Mouse (Mus musculus) skeletal muscle tissue, adult 2 months (tissue): ENCODE results near the gene Slc35a2.

Experiments used
- DNase-seq: peaks from one replicate; pipeline ENCODE4 v3.0.0-alpha.2; 2012; ENCODE audit warnings: low read depth, low spot score

The Slc35a2 gene

GRCm38 (mm10) chrX:7883841-7884567, at the start of gene Slc35a2:
Gene Slc35a2, plus strand, starts transcription at chrX:7884028.
- DNase-seq, result peak; percentile 88

- peak; percentile 16 for DNase-seq
Measured at GRCm38 (mm10) chrX:7837146-7837545, 46.7 kb upstream of the Slc35a2 start.

GRCm38 (mm10) chrX:7840842-7841162, 43.0 kb upstream of the Slc35a2 start:
- DNase-seq, result no peak

- peak; percentile 95 for DNase-seq
Measured at GRCm38 (mm10) chrX:7841163-7842162, 42.4 kb upstream of the Slc35a2 start, which contains the start of gene Otud5. Gene Otud5, plus strand, starts transcription at chrX:7841364.

- no peak for DNase-seq
Measured at GRCm38 (mm10) chrX:7842318-7842717, 41.5 kb upstream of the Slc35a2 start.

- no peak for DNase-seq
Measured at GRCm38 (mm10) chrX:7847845-7848244, 36.0 kb upstream of the Slc35a2 start.

- no peak for DNase-seq
Measured at GRCm38 (mm10) chrX:7854578-7854977, 29.2 kb upstream of the Slc35a2 start.

- DNase-seq, result no peak
Measured at GRCm38 (mm10) chrX:7859191-7859753, 24.6 kb upstream of the Slc35a2 start.

- DNase-seq, result no peak
Measured at GRCm38 (mm10) chrX:7863181-7863580, 20.6 kb upstream of the Slc35a2 start.

- DNase-seq, result no peak
Measured at GRCm38 (mm10) chrX:7864551-7864950, 19.3 kb upstream of the Slc35a2 start.

- DNase-seq, result no peak
Measured at GRCm38 (mm10) chrX:7865343-7865742, 18.5 kb upstream of the Slc35a2 start.

- DNase-seq, result no peak
Measured at GRCm38 (mm10) chrX:7865786-7866185, 18.0 kb upstream of the Slc35a2 start.

- no peak for DNase-seq
Measured at GRCm38 (mm10) chrX:7867141-7867540, 16.7 kb upstream of the Slc35a2 start.

- DNase-seq, result no peak
Measured at GRCm38 (mm10) chrX:7868506-7868905, 15.3 kb upstream of the Slc35a2 start.

- DNase-seq, result no peak
Measured at GRCm38 (mm10) chrX:7869826-7870225, 14.0 kb upstream of the Slc35a2 start.

GRCm38 (mm10) chrX:7878007-7878419, 5.8 kb upstream of the Slc35a2 start, which contains the start of gene Pim2:
Gene Pim2, plus strand, starts transcription at chrX:7878262.
- peak; percentile 71 for DNase-seq

- DNase-seq, result no peak
Measured at GRCm38 (mm10) chrX:7878495-7878894, 5.3 kb upstream of the Slc35a2 start.

GRCm38 (mm10) chrX:7879819-7880218, 4.0 kb upstream of the Slc35a2 start:
- peak; percentile 62 for DNase-seq

- DNase-seq, result no peak
Measured at GRCm38 (mm10) chrX:7898211-7898610, 14.4 kb downstream of the Slc35a2 start.

- DNase-seq, result peak; percentile 91
Measured at GRCm38 (mm10) chrX:7898880-7899874, 15.3 kb downstream of the Slc35a2 start, which contains the start of the genes Pqbp1 and Timm17b. Gene Pqbp1, minus strand, starts transcription at chrX:7899269. Gene Timm17b, plus strand, starts transcription at chrX:7899357.

- no peak for DNase-seq
Measured at GRCm38 (mm10) chrX:7904441-7904840, 20.6 kb downstream of the Slc35a2 start.
